ENCODE assay signal across 30 mouse cellular contexts in genomic region chr1:166170852-166171251, GRCm38 (mm10). TPM values are rescaled to one million over a fixed set of nuclear protein-coding genes. Genes with fewer than 3 reads are reported as not detected.
"Had no signal": no experiment of that assay in that cellular context is flagged by ENCODE, and none has a peak within 500 bp of the region (broad histone marks: within the 10 kb centered on the region; RNA-seq: fewer than 3 reads in every experiment).

No protein-coding gene starts in this region.

- ATAC-seq: midbrain, embryonic 15.5 days had no signal

- H3K9me3 ChIP-seq: kidney, embryonic 15.5 days; limb, embryonic 12.5 days; limb, embryonic 15.5 days; liver, embryonic 15.5 days; midbrain, embryonic 12.5 days; midbrain, embryonic 15.5 days; neural tube, embryonic 13.5 days; stomach, embryonic 15.5 days had no signal

- H3K9ac ChIP-seq: kidney, embryonic 15.5 days; limb, embryonic 12.5 days; limb, embryonic 15.5 days; liver, embryonic 15.5 days; midbrain, embryonic 12.5 days; midbrain, embryonic 15.5 days; neural tube, embryonic 13.5 days; stomach, embryonic 15.5 days had no signal

- H3K4me3 ChIP-seq: kidney, embryonic 15.5 days; limb, embryonic 12.5 days; limb, embryonic 15.5 days; liver, embryonic 15.5 days; midbrain, embryonic 12.5 days; midbrain, embryonic 15.5 days; myocyte; neural tube, embryonic 13.5 days; stomach, embryonic 15.5 days had no signal

- H3K36me3 ChIP-seq: kidney, embryonic 15.5 days; limb, embryonic 12.5 days; limb, embryonic 15.5 days; liver, embryonic 15.5 days; midbrain, embryonic 12.5 days; midbrain, embryonic 15.5 days; neural tube, embryonic 13.5 days; stomach, embryonic 15.5 days had no signal

- H3K4me1 ChIP-seq: kidney, embryonic 15.5 days; limb, embryonic 15.5 days; liver, embryonic 15.5 days; midbrain, embryonic 12.5 days; midbrain, embryonic 15.5 days; neural tube, embryonic 13.5 days; stomach, embryonic 15.5 days had no signal

- H3K27ac ChIP-seq: kidney, embryonic 15.5 days; limb, embryonic 12.5 days; limb, embryonic 15.5 days; liver, embryonic 15.5 days; midbrain, embryonic 12.5 days; midbrain, embryonic 15.5 days; neural tube, embryonic 13.5 days; stomach, embryonic 15.5 days had no signal

- DNase-seq: kidney, adult 11 months; kidney, adult 8-10 months; kidney, postnatal 14 days; kidney, postnatal 4 days; left cerebral cortex, postnatal 4 days; lung, adult 2 months; lung, postnatal 14 days; lung, postnatal 4 days; retina, postnatal 1 day; right cerebral cortex, postnatal 25 days; spleen, adult 18-20 months; thymus, postnatal 25 days had no signal

- H3K4me2 ChIP-seq: kidney, embryonic 15.5 days; limb, embryonic 12.5 days; limb, embryonic 15.5 days; liver, embryonic 11.5 days; liver, embryonic 15.5 days; midbrain, embryonic 12.5 days; midbrain, embryonic 15.5 days; neural tube, embryonic 13.5 days; stomach, embryonic 15.5 days had no signal

- H3K27me3 ChIP-seq: kidney, embryonic 15.5 days; limb, embryonic 12.5 days; limb, embryonic 15.5 days; liver, embryonic 15.5 days; midbrain, embryonic 12.5 days; midbrain, embryonic 15.5 days; neural tube, embryonic 13.5 days; stomach, embryonic 15.5 days had no signal

RNA-seq across cellular contexts. Expression of gene Gpa33, which starts 40.8 kb away (rescaled TPM):
- total RNA-seq: layer of hippocampus, adult 18-20 months; layer of hippocampus, postnatal 14 days; left cerebral cortex, adult 8-10 months; left cerebral cortex, postnatal 14 days; left cerebral cortex, postnatal 4 days; megakaryocyte progenitor cell, adult 5-6 weeks; megakaryocyte-erythroid progenitor cell, adult 5-6 weeks; monocyte, adult 5-6 weeks; neutrophil, adult 5-6 weeks had no signal
- polyA plus RNA-seq: liver, embryonic 11.5 days; midbrain, embryonic 15.5 days; neural tube, embryonic 13.5 days had no signal

RNA-seq across cellular contexts. Expression of gene Dusp27, which starts 43.1 kb away (rescaled TPM):
- total RNA-seq: megakaryocyte progenitor cell, adult 5-6 weeks; megakaryocyte-erythroid progenitor cell, adult 5-6 weeks; monocyte, adult 5-6 weeks; neutrophil, adult 5-6 weeks had no signal
